Comparison of ENCODE assay signal across 14 mouse cellular contexts in genomic region chr2:115631826-115632225, GRCm38 (mm10).
"Had no signal": no experiment of that assay in that cellular context is flagged by ENCODE, and none has a peak within 500 bp of the region (broad histone marks: within the 10 kb centered on the region; RNA-seq: fewer than 3 reads in every experiment).

No protein-coding gene starts in this region.

- H3K36me3 ChIP-seq: limb, embryonic 15.5 days; liver, embryonic 13.5 days; lung, embryonic 15.5 days; neural tube, embryonic 13.5 days had no signal

- H3K4me2 ChIP-seq: limb, embryonic 15.5 days; liver, embryonic 13.5 days; lung, embryonic 15.5 days; neural tube, embryonic 13.5 days had no signal

- DNase-seq: kidney, postnatal 14 days; layer of hippocampus, adult 9-11 months; layer of hippocampus, postnatal 36 days; liver, embryonic 13.5 days; liver, postnatal 0 days; lung, postnatal 36 days; midbrain, embryonic 14.5 days; retina, postnatal 1 day; right cerebral cortex, postnatal 4 days; thymus, postnatal 4 days had no signal

- H3K27ac ChIP-seq: limb, embryonic 15.5 days; liver, embryonic 13.5 days; lung, embryonic 15.5 days; midbrain, embryonic 10.5 days; neural tube, embryonic 13.5 days had no signal

- H3K27me3 ChIP-seq: limb, embryonic 15.5 days; liver, embryonic 13.5 days; lung, embryonic 15.5 days; neural tube, embryonic 13.5 days had no signal

- H3K9ac ChIP-seq: limb, embryonic 15.5 days; liver, embryonic 13.5 days; liver, postnatal 0 days; lung, embryonic 15.5 days; neural tube, embryonic 13.5 days had no signal

- ATAC-seq: liver, postnatal 0 days had no signal

- H3K4me3 ChIP-seq: limb, embryonic 15.5 days; liver, embryonic 13.5 days; lung, embryonic 15.5 days; midbrain, embryonic 10.5 days; neural tube, embryonic 13.5 days had no signal

- H3K4me1 ChIP-seq: limb, embryonic 15.5 days; liver, embryonic 13.5 days; lung, embryonic 15.5 days; midbrain, embryonic 10.5 days had no signal

- H3K9me3 ChIP-seq: limb, embryonic 15.5 days; liver, embryonic 13.5 days; lung, embryonic 15.5 days; midbrain, embryonic 10.5 days; neural tube, embryonic 13.5 days had no signal
